Mouse (Mus musculus): ENCODE measurements around the gene Retreg1. TPM values are rescaled to one million over a fixed set of nuclear protein-coding genes. Genes with fewer than 3 reads are reported as not detected.
A peak's percentile ranks its signal among the peaks of the same experiment; 100 is the strongest.

Retreg1 gene
- total RNA-seq, 1 experiment from 2014 or later = 95.7 TPM

DNA sequence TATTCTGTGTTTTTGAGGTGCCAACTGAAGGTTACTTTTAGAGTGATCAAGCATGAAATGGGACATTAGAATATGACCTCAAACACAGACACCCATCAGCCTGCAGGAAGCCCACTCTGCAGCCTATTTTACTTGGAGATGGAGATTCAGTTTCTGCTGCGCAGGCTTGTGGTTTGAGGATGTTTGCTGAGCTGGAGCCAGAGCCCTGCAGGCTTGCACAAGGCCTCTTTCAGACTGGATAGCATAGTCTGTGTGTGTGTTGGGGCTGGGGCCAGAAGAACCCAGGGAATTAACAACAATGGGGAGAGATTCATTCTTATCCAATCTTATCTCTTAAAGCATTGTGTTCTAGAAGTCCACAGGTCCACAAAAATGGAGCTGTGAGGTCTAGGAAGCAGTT is 30.6 kb downstream of the Retreg1 start:
- ATAC-seq (replicated peaks; ENCODE audit: low read depth, poor library complexity, severe bottlenecking) = peak; percentile 31; the same call in 1 of the 2 replicates

DNA sequence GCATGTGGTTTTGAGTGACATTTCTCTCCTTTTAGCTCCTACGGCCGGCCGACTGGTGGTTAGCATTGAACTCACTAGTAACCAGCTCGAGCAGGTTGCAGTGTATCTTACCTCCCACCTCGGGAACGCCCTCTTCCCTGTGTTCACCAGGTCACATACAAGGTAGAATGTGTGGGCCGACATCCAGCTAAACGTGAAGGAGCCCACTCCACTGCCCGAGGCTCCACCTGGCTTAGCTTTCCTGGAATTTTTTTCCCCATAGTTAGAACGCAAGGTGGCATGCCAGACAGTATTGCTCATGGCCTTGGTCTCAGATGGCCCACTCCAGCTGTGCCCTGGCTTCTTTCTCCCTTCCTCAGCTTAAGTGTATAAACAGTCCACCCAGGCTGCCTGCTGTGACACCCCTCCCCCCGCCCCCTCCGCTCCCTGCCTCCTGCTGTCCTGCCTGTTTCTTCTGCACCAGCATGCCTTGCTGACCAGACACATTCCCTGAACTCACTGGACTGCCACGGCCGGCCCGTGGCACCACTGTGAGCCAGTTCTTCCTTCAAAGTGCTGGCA is 33.7 kb downstream of the Retreg1 start:
- no peak for ATAC-seq (replicated peaks; ENCODE audit: low read depth, poor library complexity, severe bottlenecking)

DNA sequence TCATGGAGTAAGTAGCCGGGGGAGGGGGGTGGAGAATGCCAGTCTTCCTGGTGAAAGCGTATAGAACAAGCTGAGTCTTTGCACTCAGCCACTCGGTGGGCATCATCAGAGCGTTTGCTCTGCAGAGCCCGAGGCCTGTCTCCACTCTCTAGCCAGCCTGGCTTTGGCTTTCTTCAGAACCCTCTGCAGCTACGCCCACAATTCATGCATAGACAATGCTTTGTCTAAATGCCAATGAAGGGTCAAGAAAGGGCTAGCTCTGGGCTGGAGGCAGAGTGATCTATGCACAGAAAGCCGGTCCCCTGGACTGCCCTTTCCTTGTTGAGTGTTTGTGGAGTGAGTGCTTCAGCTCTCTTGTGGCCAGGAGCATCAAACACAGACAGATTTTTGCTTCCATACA is 34.8 kb downstream of the Retreg1 start:
- ATAC-seq (replicated peaks; ENCODE audit: low read depth, poor library complexity, severe bottlenecking) = no peak

DNA sequence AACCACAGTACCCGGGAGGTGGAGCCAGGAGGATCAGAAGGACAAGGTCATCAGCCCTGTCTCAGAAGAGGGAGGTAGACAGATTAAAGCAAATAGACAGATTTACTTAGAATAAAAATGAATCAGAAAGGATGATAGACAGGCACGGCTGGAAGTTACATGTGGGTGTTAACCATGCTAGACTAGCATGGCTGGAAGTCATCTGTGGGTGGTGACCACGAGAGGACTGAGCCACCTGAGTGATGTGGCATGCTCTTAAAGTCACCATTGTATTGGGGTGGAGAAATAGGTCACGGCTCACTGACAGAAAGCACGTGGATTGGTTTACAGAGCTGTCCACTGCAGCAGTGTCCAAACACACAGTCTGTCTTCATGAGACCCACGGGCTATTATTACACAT is 36.2 kb downstream of the Retreg1 start:
- ATAC-seq (replicated peaks; ENCODE audit: low read depth, poor library complexity, severe bottlenecking) = no peak

DNA sequence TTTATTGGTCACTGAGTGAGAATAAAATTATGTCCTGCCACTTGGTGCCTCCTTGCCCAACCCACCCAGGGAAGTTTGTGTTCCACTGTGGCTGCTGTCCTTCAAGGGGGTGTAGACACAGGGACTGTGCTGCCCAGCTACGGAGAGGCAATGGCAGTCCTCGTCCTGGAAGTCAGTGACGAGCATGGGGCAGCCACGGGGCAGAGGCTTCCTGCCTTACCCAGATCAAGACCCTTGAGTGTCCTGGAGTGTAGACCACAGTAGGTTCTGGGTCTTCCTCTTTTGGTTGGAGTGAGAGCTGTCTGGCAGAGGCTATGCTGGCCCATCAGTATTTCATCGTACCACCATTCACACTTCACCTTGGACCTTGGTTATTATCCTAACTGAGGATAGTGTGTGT is 37.2 kb downstream of the Retreg1 start:
- ATAC-seq (replicated peaks; ENCODE audit: low read depth, poor library complexity, severe bottlenecking) = peak; percentile 72

DNA sequence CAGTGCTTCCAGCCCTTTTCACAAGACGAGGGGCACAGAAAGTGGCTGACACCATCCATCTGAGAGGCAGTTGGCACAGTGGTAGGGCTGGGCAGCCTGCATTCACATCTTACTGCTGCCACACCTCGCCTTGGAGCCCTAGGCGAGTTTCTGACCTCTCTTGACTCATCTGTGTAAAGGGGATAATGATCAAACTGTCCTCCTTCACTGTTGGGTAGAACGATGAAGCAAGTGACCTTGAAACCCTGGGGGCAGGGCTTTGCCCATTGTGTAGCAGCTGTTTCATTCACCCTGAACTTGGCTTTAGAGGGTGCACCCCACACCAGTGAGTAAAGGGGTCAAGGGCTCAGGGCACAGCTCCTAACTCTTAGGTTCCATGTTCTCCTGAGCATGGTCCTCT is 39.0 kb downstream of the Retreg1 start:
- no peak for ATAC-seq (replicated peaks; ENCODE audit: low read depth, poor library complexity, severe bottlenecking)

DNA sequence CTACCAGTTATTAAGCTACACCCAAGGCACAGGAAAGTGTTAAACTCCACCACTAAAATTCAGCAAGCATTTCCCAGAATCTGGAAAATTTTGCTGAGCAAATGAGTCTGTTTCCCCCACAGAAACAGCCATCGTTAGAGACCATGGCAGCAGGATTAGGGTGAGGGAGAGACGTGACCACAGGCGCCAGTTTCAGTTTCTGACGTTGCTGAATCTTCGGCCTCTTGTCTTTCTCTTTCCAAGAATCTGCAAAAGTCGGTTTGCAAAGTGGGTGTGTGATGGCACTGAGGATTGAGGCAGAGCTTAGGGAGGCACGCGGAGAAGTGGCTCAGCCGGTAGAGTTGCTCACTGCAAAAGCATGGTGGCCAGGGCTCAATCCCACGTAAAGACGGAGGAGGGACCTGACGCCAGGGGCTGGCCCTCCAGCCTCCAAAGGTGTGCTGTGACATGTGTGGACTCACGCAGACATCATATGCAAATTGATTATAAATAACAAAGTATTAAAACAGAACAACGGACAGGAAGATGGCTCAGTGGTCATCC is 41.5 kb downstream of the Retreg1 start:
- peak; percentile 71 for ATAC-seq (replicated peaks; ENCODE audit: low read depth, poor library complexity, severe bottlenecking)

DNA sequence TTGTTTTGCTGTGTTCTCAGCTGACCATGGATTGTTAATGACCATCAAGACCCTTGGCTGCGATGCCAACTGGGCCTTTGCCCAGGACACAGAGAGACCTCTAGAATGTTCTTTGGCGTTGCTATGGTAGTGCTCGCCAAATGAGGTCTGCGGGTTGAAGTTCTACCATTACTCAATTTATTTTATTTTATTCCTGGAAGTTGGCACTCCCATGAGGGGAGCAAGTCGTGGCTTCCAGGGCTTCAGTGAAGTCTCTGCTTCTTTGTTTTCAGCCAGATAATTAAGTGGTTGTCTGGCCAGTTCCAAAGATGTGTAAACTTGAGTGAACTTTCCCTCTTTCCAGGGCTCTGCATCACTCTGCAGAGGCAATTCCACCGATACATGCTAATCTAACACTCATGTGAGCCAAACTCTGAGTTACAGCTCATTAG is 43.6 kb downstream of the Retreg1 start:
- ATAC-seq (replicated peaks; ENCODE audit: low read depth, poor library complexity, severe bottlenecking) = no peak

DNA sequence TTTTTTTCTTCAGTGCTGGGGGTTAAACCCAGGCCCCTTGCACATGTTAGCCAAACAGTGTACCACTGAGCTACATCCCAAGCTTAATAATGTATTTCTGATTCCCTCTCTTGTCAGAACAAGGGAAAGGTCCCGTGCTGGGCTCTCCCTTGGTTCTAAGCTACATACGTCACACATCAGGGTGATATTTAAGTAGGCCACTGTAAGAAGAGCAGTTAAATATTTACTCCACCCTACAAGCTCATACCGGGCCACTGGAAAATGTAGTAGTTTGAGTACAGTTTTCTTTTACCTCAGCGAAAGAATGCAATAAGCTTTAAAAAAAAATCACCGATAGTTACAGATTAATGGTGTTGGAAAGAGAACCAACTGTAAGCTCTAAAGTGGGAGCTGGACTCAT is 46.9 kb downstream of the Retreg1 start:
- no peak for ATAC-seq (replicated peaks; ENCODE audit: low read depth, poor library complexity, severe bottlenecking)

DNA sequence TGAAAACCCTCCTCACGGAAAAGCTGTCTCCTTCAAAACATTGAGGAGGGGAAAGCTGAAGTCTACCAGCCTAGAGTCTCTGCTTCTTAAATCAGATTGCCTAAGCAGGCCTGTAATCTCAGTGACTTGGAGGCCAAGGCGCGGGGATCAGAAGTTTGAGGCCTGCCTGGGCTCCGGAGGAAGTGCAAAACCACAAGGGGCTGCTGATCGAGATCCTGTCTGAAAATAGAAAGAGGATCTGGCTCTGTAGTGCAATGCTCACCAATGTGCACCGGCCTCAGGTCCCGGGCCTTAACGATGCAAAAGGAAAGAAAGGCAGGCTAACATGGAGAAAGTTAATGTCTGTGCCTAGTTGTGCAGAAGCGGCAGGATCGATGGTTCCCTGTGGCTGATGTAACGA is 48.6 kb downstream of the Retreg1 start:
- ATAC-seq (replicated peaks; ENCODE audit: low read depth, poor library complexity, severe bottlenecking) = peak; percentile 97

DNA sequence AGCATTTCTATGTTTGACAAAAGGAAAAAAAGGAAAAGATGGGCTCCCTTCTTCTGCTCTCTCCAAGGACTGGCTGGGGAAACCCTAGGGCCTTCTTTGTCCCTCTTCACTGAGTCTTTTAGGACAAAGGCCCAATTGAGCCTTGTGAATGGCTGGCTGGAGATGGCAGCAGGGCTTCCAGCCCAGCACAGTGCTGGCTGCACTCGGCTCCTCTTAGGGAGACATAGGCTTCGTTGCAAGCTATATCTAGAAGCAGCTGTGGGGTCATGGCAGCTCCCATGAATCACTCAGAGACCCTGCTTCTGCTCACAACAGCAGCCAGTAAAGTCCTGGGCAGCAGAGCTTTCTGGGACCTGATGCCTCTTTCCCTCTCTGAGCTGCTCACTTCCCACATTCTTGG is 50.3 kb downstream of the Retreg1 start:
- ATAC-seq (replicated peaks; ENCODE audit: low read depth, poor library complexity, severe bottlenecking) = no peak

DNA sequence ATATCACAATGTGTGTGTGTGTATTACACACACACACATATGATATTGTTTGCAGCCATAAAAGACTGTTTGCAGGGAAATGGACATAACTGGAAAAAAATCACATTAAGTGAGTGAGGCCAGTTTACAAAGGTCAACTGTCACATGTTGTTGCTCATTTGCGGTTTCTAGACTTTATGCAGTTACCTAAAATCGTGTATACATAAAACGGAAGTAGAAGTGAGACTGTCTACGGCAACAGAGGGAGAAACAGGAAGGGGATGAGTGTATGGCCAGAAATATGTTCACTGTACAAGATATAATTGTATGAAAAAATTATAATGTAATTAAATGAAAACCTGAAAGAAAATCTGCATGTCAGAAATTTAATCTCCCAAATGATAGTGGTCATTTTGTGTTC is 53.8 kb downstream of the Retreg1 start:
- peak; percentile 46 for ATAC-seq (replicated peaks; ENCODE audit: low read depth, poor library complexity, severe bottlenecking)

DNA sequence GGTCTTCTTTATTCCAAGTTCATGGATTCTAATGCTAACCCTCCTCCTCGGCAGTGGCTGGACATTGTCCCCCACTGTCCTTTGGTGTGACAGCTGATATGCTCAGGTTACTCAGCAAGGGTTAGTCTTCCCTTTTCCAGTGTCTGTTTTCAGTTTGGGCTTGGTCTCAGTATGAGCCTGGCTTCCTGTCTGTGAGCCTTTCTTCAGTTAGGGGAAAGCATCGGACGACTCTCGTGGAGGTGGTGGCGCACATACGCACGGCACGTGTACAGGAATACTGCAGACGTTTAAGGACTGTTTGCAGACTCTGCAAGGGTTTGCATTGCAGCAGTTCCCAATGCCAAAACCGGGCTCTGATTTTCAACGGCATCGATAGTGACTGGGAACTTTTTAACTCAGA is 54.6 kb downstream of the Retreg1 start:
- peak; percentile 46; the same call in 1 of the 2 replicates for ATAC-seq (replicated peaks; ENCODE audit: low read depth, poor library complexity, severe bottlenecking)

DNA sequence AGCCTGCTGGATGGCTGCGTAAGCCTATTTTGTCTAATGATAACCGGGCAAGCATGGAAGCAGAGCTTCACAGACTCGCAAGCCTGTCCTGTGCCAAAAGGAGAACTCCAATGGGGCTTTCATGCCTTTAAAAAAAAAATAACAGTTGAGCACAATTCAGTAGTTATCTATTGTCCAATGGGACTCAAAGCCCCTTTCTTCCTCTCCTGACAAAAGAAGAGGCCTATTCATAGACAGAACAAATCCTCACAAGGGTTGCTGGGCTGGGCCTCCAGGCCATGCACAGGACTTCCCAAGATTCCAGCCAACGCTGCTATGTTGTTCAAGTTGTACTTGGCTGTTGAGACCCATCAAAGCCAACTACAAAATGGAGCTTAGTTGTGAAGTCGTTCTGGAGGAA is 56.0 kb downstream of the Retreg1 start:
- no peak for ATAC-seq (replicated peaks; ENCODE audit: low read depth, poor library complexity, severe bottlenecking)

DNA sequence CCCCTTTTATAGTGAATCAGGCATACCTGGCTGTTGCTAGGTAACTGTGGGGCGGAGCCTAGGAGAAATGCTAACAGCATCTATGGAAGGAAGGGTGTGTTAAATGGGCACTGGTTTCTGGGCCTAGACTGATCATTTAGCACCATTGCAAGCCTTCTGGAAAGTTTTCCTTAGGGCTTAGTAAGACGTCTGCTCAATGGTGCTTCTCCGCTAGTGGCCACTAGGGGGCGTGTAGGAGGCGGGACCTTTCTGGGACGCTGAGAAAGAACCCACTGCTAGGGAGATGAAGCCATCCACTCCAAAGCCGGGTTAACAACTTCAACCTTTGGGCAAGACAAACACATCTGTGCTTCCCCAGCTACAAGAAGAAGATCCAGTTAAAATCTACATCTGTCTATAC is 57.6 kb downstream of the Retreg1 start:
- ATAC-seq (replicated peaks; ENCODE audit: low read depth, poor library complexity, severe bottlenecking) = peak; percentile 60

DNA sequence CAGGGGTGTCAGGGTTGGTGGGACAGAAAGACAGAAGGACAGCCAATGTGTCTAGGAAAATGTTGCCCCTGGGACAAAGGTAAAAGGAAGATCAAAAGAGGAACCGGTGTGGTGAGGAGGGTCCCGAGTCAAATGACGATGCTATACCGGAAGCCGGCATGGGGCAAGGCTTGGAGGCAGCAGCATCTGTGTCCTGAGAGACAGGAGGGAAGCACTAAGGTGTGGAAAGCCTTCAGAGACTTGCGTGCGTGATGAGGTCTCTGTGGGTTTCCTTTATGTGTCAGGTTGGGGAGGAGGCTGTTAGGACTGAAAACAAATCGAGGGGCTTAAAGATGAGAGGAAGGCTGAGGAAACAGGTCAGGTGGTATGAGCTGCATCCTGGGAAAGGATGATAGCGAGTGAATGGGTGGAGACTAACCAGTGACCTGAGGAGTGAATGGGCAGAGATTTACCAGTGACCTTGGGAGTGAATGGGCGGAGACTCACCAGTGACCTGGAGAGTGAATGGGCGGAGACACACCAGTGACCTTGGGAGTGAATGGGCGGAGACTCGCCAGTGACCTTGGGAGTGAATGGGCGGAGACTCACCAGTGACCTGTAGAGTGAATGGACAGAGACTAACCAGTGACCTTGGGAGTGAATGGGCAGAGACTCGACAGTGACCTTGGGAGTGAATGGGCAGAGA is 60.1 kb downstream of the Retreg1 start:
- peak; percentile 36 for ATAC-seq (replicated peaks; ENCODE audit: low read depth, poor library complexity, severe bottlenecking)

DNA sequence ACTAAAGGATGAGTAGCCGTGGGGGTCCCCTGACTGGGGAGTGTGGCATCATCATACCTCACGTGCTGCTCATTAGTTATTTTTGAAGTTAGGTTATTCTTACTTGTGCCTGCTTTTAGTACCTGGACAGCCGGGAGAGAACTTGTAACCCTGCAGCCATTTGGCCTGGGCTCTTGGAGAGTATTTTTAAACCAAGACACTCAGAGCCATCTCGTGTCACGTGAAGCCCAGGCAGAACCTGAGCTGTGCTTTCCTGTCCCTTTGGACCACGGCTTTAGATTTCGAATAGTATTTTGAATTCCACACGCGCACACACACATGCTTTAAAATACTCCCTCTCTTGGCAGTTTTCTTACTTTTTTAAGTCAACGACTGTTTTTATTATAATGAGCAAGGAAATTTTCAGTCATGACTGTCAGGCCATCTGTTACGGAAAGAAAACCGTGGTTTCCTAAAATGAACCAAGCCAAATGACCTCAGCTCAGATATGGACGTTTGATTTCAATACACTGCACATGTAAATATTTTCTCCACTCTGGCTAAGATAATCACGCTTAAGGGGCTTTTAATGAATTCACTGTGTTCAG is 61.5 kb downstream of the Retreg1 start:
- peak; percentile 58 for ATAC-seq (replicated peaks; ENCODE audit: low read depth, poor library complexity, severe bottlenecking)

DNA sequence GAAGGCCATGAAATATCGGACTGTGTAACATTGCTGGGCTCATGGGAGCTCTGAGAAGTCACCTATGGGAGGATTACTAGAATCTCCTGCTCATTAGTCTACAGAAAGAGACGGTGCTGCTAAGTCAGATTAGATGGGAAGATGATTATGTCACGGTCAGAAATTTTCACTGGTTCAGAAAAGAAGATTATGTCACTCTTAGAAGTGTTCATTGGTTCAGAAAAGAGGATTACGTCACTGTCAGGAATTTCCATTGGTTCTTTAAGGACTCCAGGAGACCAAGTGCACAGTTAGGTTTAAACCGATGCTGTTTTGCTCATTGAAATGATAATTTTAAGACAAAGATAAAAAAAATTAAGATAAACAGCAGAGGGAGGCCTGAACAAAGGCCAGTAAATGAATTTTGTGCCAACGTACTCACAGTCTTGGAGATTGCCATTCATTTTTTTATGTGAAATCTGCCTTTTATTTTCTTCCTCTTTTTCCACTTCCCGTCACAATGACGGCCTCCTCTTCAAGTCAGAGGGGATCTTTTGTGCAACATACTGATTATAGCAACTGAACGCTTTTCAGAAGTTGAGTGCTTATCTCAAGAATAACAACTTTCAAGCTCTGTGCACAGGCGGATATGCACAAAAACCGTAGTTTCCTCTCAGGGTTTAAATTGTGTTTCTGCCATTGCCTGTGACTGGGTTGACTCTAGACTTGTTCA is 67.0 kb downstream of the Retreg1 start:
- peak; percentile 71 for ATAC-seq (replicated peaks; ENCODE audit: low read depth, poor library complexity, severe bottlenecking)

DNA sequence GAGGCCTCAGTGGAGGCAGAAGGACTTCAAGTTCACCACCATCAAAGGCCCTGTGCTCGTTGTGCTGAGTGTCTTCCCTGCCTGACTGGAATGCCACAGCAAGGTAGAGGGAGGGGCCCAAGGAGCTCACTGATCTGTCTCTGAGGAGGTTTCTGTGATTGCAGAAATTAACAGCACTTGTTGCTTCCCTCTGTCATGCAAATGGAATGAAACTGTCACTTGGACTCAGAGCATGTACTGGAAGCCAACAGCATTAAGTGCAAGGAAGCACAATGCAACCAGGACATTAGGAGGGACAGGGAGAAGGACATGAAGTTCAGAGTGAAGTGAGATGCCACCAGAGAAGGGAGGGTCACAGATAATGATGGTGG is 67.5 kb downstream of the Retreg1 start:
- ATAC-seq (replicated peaks; ENCODE audit: low read depth, poor library complexity, severe bottlenecking) = peak; percentile 12

DNA sequence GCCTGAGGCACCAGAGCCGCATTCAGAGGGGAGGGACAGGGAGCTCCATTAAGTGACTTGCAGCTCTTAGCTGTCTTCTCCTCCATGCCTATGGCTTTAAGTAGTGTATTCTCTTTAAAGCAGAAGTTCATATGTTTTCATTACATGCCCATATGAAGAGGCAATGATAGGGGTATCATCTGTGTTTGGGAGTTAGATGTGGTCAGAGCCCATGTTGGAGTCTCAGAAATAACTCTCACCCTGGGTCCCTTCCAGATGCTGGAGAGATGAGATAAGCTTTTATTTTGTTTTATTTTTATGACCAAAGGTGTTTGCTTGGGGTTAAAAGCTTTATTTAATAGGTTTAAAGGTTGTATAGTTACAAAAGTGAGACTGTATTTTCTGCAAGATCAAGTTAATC is 67.9 kb downstream of the Retreg1 start:
- ATAC-seq (replicated peaks; ENCODE audit: low read depth, poor library complexity, severe bottlenecking) = peak; percentile 5; the same call in 1 of the 2 replicates

DNA sequence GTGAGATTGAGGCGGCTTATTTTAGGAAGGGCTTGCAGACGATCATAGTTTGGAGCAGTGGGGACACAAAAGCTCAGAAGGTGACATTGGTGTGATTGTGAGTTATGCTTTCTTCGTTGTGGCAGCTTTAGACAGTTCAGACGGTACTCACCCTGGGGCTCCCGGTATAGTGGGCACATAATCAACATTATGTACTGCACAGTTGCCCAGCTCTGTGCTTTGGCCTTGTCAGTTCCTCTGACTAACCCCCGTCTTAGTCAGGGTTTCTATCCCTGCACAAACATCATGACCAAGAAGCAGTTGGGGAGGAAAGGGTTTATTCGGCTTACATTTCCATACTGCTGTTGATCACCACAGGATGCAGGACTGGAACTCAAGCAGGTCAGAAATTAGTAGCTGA is 69.9 kb downstream of the Retreg1 start:
- ATAC-seq (replicated peaks; ENCODE audit: low read depth, poor library complexity, severe bottlenecking) = no peak
